Mouse (Mus musculus): ENCODE data around the gene Syt17.
"Not testable (repeated sequence)": the region's sequence is repeated elsewhere in the genome, so short reads cannot be mapped to it uniquely, and the experiment has no call there.

The Syt17 gene

DNA sequence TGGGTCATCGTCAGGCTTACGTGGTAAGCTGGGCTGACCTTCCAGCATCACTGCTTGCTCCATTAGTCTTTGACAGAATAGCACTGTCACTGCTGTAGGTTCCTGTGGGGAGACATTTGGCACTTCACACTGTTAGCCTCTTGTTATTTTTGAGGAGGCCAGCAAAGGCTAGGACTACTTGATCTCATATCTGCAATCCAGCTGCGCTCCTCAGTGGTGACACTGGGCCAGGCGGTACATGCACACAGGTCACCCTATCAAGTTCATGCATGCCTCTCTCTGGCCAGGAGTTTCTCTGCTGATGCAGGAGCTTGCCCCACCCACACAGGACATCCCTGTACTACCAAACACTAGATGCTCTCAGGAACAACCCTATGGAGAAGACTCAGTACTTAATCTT is 71.4 kb downstream of the Syt17 start:
- no peak for DNase-seq (ENCODE audit: low spot score)

DNA sequence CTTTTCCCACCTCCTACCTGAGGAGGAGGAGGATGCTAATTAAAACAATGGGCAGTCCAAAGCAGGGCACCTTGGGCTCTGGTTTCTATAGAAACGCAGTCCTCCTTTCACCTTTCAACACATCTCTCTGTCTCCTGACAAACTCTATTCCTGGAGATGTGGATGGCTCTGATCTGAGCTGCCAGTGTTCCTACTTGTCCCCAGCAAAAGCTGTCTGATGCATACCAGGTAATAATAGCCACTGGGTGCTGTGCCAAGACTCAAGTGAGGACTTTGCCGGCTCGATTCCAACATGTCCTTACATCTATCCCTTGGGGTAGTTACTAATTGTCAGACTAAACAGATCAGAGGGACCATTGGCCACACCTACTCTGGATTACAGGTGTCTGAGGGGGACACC is 72.7 kb downstream of the Syt17 start:
- no peak for DNase-seq (ENCODE audit: low spot score)

DNA sequence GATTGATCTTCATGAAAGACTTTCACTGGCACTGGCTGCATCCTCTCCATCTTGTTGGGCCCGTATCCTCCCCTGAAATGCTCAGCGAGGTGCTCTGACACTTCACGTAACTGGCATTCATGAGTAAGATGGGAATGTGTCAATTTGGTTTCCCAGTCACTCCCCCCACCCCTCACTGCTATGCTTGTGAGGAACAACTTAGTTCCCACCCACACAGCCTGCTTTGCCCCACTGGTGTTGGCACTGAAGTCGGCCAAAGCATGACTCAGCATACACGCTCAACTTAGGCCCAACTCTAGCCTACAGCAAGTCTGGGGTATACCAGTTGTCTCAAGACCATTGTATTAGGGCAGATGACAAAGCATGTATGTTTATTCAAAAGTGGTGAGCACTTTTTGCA is 76.7 kb downstream of the Syt17 start:
- DNase-seq (ENCODE audit: low spot score), result no peak

DNA sequence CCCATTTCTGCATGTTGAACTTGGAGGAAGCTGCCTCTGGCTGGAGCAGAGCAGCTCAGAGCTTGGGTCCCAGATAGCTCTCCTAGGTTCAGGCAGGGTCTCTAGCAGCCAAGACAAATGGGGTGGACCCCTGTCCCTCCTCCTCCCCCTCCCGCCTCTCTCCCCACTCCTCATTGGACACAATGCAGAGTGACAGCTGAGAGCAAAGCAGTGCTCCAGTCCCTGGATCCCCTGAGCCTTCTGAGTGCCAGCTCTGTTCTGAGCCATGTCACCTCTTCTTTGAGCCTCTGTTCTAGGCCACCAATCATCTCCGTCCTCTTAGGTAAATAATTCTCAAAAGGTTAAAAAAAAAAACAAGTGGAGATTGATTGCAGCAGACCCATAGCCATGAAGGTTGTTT is 78.3 kb downstream of the Syt17 start:
- no peak for DNase-seq (ENCODE audit: low spot score)

DNA sequence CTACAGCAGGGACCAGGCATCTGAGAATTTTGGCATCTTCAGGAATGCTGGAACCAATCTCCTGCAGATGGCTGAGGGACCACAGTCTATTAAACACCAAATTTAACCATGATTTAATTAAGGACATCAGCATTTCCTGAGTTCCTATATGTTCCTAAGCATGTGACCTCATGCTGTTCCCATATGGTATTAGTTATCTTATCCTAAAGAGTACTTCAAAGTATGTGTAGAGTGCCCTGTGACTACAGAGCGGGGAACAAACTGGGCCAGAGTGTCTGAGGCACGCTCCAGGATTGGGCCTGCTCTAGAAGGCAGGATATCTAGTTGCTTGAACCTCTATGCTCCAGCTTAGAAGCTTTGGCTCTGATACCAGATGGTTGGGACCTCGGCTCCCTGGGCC is 82.1 kb downstream of the Syt17 start:
- DNase-seq (ENCODE audit: low spot score), result peak; percentile 17

DNA sequence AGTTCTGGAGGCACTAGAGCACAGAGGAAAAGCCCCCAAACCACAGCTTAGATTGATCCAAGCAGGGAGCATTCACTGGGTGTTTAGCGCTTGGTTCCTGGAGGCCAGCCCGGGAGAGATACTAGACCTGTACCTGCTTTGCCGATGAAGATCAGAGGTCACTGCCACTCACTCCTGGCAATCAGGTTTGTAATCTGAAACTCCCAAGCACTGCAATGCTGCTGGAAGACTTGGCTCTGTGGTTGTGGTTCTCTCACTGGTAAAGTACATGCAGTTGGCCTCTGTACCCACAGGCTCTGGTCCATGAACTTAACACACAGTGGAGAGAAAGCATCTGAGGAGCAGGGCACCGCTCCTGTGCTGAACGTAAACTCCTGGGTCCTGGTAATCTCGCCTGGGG is 82.8 kb downstream of the Syt17 start:
- DNase-seq (ENCODE audit: low spot score), result peak; percentile 17

DNA sequence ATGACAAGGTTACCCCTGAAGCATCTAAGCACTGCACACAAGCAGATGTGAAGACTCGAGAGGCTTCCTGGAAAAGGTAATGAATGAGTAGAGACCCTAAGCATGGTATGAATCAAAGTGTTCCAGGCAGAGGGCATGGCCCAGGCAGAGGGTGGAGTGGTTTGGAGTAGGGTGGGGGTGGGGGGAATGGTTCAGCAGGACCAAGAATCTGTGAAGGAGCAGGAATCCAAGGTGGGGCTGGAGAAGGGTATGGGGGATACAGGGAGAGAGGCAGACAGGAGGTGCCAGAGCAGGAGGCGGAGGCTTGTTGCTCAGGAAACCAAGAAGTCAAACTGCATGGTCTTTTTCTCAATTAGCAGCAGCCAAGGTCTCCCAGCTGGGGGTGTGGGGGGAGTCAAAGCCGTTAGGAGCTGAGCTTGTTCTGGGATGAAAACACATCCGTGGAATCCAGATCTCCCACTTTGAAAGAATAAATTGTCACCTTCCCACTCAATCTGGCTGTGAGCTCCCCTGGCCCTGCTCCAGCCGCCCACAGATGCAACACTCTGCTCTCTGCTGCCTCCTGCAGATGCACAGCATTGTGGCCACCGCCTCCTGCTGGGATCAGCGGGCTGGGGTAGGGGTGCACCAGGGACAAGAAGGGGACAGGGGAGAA is 83.5 kb downstream of the Syt17 start:
- no peak for DNase-seq (ENCODE audit: low spot score)

DNA sequence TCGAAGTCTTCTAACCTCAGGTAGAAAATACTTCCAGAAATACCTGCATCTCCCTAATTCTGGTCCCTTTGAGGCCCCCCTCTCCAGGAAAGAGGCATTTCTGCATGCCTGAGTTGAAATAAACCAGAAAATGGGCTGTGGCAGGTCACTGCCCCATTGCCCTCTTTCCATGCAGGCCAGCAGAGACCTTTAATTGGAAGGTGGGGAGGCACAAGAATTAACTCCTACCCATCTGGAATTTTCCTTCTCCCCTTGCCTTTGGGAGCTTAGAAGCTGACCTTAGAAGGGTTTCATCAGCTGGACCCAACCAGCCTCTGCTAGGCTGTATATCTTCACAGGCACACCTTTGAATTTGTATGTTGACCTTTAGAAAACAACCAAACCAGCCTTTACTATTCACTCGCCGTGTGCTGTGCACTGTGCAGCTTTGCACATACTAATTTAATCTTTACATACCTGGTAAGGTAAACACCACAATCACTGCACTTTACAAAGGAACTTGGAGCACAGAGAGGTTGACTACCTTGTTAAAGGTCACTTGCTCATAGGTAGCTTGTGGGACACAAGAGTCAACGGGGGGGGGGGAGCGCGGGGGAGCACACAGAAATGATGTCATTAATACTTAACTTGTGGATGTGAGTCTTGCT is 84.3 kb downstream of the Syt17 start:
- DNase-seq (ENCODE audit: low spot score), result no peak

DNA sequence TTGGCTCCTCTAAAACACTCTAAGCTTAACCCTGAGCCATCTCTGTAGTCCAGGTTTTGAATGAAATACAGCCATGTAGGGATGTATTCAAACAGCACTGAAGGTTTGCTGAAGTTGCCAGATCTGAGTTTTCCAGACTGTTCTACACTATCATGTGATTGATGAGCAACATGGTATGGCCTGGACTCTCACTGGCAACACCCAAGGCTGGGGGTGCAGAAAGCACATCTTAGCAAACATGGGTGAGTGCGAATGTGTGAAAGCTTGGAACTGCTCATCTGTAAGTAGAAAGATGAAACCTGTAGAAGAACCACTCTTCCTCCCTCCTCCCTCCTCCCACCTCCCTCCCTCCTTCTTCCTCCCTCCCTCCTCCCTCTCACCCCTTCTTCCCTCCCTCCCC is 85.1 kb downstream of the Syt17 start:
- no peak for DNase-seq (ENCODE audit: low spot score)

DNA sequence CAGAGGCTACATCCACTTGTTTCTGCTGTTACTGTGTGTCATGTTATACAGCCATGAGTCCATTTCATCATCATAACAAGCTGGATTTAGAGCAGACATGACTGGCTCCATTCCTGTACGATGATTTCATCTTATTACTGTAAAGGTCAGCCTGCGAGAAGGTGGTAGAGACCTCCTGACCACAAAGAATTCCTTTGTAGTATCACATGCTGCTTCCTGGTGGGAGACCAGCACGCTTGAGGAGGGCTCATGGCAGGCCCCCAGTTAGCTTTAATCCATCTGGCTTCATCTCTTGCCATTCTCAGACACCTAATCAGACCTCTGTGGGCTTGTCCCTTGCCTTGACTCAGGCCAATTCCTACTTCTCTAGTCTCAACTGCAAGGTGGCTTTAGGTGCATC is 85.8 kb downstream of the Syt17 start:
- no peak for DNase-seq (ENCODE audit: low spot score)

DNA sequence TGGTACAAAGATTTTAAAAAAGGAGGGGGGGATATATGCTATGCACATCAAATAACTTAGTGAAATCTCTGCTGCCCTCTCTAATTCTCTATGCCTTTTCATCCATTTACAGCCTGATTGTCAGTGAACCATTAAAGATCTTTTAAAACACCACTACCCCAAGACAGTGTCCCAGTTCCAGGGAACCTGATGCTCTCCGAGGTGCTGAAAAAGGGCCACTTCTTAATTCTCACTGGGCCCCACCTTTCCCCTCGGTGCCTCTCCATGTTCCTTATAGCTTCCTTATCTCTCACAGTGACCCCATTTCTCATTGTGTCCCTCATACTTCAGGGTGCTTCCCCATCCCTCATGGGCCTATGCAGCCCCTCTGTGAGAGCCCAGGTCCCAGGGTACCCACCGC is 89.0 kb downstream of the Syt17 start:
- DNase-seq (ENCODE audit: low spot score), result peak; percentile 63

DNA sequence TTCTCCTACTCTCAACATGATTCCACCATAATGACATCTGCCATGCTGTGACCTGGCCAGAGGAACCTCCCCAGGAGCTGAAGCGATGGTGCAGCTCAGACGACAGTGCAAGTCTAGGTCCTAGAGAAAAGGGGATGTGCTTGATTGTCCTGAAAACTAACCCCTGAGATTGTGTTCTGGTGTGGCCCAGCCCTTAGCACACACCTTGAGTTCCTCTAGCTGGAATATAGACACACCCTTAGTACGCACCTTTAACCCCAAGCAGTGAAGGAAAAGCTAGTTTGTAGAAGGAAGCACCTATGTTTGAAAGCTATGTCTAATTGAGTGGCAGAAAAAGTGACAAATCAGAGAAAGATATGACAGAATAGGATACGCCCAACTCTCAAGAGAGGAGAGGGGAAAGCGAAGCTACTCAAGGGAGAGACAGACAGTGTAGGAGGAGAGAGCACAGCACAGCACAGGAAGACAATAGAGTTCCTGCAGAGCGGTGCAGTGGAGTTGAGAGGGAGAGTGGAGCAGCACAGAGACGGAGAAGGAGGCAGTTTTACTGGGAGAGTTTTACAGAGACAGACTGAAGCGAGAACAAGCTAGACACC is 91.5 kb downstream of the Syt17 start:
- DNase-seq (ENCODE audit: low spot score), result not testable (repeated sequence)

DNA sequence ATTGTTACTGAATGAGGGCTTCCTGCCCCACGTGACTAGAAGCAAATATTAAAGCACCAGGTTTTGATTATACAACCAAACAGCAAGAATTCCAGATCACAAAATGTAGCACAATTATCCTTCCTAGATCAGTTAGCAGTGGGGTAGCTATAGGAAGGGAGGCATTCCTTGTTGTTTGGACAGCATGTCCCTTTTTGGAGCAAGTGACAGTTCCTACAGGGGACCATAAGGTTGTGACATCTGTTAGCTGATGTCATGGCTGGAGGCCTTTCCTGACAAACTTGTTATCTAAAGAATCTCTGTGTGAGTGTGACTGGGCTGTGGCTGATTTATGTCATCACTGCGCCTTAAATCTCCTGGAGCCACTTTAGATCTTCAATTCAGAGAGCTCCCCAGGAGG is 97.2 kb downstream of the Syt17 start:
- no peak for DNase-seq (ENCODE audit: low spot score)

DNA sequence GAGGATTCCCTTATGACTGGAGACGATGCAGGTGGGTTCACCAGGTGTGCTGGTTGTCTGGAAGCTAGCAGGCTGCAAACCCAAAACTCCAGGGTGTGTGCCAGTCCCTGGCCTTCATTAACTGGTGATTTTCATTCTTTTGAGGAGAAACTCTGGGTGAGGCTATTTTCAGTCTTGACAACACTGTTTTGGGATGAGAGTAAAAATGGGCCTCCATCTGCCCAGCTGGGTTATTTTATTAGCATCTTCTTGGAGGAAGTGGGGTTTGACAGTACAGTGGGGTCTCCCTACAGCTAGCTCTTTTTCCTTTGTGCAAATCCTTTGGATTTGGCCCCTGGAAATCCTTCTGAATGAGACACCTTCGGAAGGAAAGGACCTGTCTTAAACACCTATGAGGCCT is 101.1 kb downstream of the Syt17 start:
- DNase-seq (ENCODE audit: low spot score), result no peak

DNA sequence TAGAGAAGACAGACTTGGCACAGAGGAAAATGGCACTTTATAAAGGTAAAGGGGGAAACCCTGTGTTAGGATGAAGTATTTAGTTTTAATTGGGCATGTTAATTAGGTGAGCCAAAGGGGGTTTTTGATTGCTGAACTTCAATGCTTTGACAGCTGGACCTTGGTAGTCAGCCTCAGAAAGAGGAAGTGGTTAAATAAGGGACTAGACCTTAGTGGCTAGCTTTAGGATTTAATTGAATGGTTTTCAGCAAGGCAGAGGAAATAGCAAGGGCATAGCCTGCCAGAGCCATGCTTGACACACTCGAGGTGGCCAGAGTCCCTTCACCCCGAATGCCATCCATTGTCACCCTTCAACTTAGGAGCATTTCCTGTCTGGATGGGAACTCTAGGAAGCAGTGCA is 101.6 kb downstream of the Syt17 start:
- no peak for DNase-seq (ENCODE audit: low spot score)

DNA sequence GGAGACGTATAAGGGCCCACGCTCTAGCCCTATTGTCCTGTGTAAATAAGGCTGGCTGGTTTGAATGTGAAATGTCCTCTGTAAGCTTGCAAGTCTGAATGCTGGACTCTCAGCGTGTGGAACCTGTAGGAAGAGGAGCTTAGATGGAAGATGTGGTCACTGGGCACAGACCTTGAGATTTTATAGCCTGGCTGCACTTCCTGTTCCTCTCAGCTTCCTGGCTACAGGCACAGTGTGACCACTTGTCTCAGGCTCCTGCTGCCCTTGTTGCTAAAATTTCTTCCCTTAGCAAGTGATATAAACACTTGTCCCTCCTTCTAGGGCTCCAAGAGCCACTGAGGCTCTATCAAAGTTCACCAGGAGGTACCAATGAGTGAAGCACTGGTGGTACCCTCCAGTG is 102.6 kb downstream of the Syt17 start:
- DNase-seq (ENCODE audit: low spot score), result no peak

DNA sequence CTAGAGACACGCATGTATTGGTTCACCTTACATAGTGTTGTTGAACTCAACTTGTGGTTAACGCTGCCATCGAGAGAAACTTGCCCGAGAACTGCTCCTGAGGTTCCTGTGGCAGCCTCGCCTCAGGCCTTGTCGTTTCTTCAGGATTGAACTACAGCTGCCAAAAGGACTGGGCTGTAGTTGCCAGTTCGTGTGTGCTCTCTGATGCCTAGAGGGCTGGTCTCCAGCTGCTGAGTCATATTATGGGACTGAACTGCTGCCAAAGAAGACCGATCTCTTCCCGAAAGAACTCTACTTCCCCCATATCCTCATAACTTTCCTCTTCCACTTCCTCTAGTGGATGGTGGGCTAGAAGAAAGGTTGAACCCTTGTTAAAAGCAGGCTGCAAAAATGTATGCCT is 103.3 kb downstream of the Syt17 start:
- DNase-seq (ENCODE audit: low spot score), result no peak
